Mouse (Mus musculus) forebrain, embryonic 16.5 days (tissue): ENCODE results near the gene Disc1. TPM values are rescaled to one million over a fixed set of nuclear protein-coding genes. Genes with fewer than 3 reads are reported as not detected.

Source experiments
- ATAC-seq: fragments of 200-750 bp; cut with Nextera tagmentation; 2 replicates; pipeline ENCODE4 v1.8.0; 2017; ENCODE audit warnings: mild to moderate bottlenecking, moderate library complexity
- H3K27ac ChIP-seq: fragments of 300-500 bp; sonication (generic); 2 replicates; pipeline ENCODE4 v1.5.1; 2014; ENCODE audit warnings: low read length, control low read depth
- H3K27me3 ChIP-seq: fragments of 300-500 bp; sonication (generic); replicated peaks from 2 replicates; pipeline ENCODE4 v1.6.1; 2014; ENCODE audit warnings: low read length; ENCODE audit not compliant: control insufficient read depth, insufficient read depth
- H3K36me3 ChIP-seq: fragments of 300-500 bp; sonication (generic); 2 replicates; pipeline ENCODE4 v1.6.1; 2014; ENCODE audit not compliant: control insufficient read depth, insufficient read depth
- H3K4me1 ChIP-seq: fragments of 300-500 bp; sonication (generic); replicated peaks from 2 replicates; pipeline ENCODE4 v1.6.1; 2014; ENCODE audit warnings: low read length; ENCODE audit not compliant: control insufficient read depth, insufficient read depth
- H3K4me2 ChIP-seq: fragments of 300-500 bp; sonication (generic); 2 replicates; pipeline ENCODE4 v1.6.1; 2014; ENCODE audit warnings: mild to moderate bottlenecking, low read length, control low read depth
- H3K4me3 ChIP-seq: fragments of 300-500 bp; sonication (generic); replicated peaks from 2 replicates; pipeline ENCODE4 v1.5.1; 2014; ENCODE audit warnings: mild to moderate bottlenecking, low read length, control low read depth
- H3K9ac ChIP-seq: fragments of 300-500 bp; sonication (generic); replicated peaks from 2 replicates; pipeline ENCODE4 v1.6.1; 2014; ENCODE audit warnings: low read depth, low read length, control low read depth
- H3K9me3 ChIP-seq: fragments of 300-500 bp; sonication (generic); 2 replicates; pipeline ENCODE4 v1.6.1; 2016; ENCODE audit warnings: low read length; ENCODE audit not compliant: control insufficient read depth
- WGBS: fragments of 180-500 bp; shearing (Covaris S2); extraction: QIAGEN DNeasy Blood & Tissue Kit; methylation state at CpG from one replicate; pipeline ENCODE4 v1.1.7; 2014; 5-methylcytosine and 5-hydroxymethylcytosine counted together
- polyA plus RNA-seq: library from polyadenylated mRNA; unstranded; fragments of >200 nt; fragmentation: Nextera tagmentation; extraction: Ambion mirVana; gene quantifications from 2 replicates; pipeline ENCODE4 v1.2.1, GENCODE M21; 2015

The Disc1 gene
- polyA plus RNA-seq, 1 experiment from 2014 or later, result 1.1 TPM

DNA sequence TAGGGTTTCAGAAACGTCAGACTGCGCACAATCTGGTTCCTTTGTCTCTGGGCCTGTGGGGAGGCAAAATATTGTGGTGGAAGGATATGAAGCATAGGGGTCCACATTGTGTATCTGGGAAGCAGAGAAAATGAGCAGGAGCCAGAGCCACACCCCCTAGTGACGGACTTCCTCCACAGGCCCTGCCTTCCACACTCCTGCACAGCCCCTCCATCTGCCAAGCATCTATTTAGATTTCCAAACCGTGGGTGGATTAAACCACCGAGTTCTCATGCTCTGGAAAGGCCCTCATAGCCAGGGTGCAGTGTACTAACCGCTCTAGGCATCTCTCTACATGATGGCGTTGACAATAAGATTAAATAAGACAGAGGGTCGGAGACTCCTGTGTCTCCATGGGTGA is 124.0 kb downstream of the Disc1 start:
- Histone ChIP-seq H3K4me2 (no peak overlapping the region), H3K4me3 (no peak overlapping the region), H3K27ac (no peak overlapping the region), H3K36me3 (no peaks in the 10 kb centered on the region), H3K9ac (no peak overlapping the region), H3K27me3 (no peaks in the 10 kb centered on the region), H3K9me3 (no peaks in the 10 kb centered on the region), H3K4me1 (no peaks in the 10 kb centered on the region; the same call in 1 of the 2 replicates)
- 82% methylated on average over 8 of the region's 8 CpGs for WGBS
- ATAC-seq, result no peak

- no peak overlapping the region for H3K9ac ChIP-seq
- WGBS, result 18% methylated on average over 17 of the region's 17 CpGs
- 0 out of 2 replicates have a peak, but pooled peaks cover 2% of the 10 kb centered on the region for H3K27me3 ChIP-seq
- no peak overlapping the region for H3K4me3 ChIP-seq
- H3K4me1 ChIP-seq, result peaks cover 15% of the 10 kb centered on the region
- peak overlapping the region; percentile 25; the same call in 1 of the 2 replicates for H3K27ac ChIP-seq
- peak overlapping the region; percentile 12; the same call in 1 of the 2 replicates for H3K4me2 ChIP-seq
- no peaks in the 10 kb centered on the region for H3K9me3 ChIP-seq
- H3K36me3 ChIP-seq, result no peaks in the 10 kb centered on the region
- peak; percentile 81 for ATAC-seq
Measured at GRCm38 (mm10) chr8:125183548-125184451, 129.8 kb downstream of the Disc1 start.

- H3K9me3 ChIP-seq, result no peaks in the 10 kb centered on the region
- 26% methylated on average over 9 of the region's 9 CpGs for WGBS
- 0 out of 2 replicates have a peak, but pooled peaks cover 2% of the 10 kb centered on the region for H3K27me3 ChIP-seq
- H3K4me1 ChIP-seq, result peaks cover 15% of the 10 kb centered on the region
- no peaks in the 10 kb centered on the region for H3K36me3 ChIP-seq
- no peak overlapping the region for H3K4me3 ChIP-seq
- peak overlapping the region; percentile 25; the same call in 1 of the 2 replicates for H3K27ac ChIP-seq
- peak; percentile 69 for ATAC-seq
- peak overlapping the region; percentile 12; the same call in 1 of the 2 replicates for H3K4me2 ChIP-seq
- no peak overlapping the region for H3K9ac ChIP-seq
Measured at GRCm38 (mm10) chr8:125184452-125184817, 130.4 kb downstream of the Disc1 start.

DNA sequence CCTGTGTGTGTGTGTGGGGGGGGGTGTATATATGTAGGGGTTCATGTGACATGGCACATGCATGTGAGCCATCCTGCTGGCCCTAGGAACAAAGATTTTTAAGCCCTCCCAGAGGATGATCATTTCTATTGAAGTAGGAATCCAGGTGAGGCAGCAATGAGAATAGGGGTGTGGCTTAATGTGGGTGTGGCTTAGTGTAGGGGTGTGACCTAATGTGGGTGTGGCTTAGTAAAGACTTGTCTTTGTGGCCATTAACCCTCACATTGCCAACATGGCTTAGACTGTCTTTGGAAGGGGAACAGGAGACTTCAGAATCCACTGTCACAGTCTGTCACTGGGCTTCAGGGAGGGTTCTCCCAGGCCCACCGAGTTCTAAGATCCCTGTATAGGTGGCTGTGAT is 130.9 kb downstream of the Disc1 start:
- 0 out of 2 replicates have a peak, but pooled peaks cover 2% of the 10 kb centered on the region for H3K27me3 ChIP-seq
- H3K27ac ChIP-seq, result no peak overlapping the region
- no peak overlapping the region for H3K4me2 ChIP-seq
- ATAC-seq, result peak; percentile 9; the same call in 1 of the 2 replicates
- no peak overlapping the region for H3K9ac ChIP-seq
- peaks cover 15% of the 10 kb centered on the region for H3K4me1 ChIP-seq
- 81% methylated on average over 1 of the region's 1 CpGs for WGBS
- H3K4me3 ChIP-seq, result no peak overlapping the region
- no peaks in the 10 kb centered on the region for H3K36me3 ChIP-seq
- H3K9me3 ChIP-seq, result no peaks in the 10 kb centered on the region

GRCm38 (mm10) chr8:125187044-125187443 is 133.0 kb downstream of the Disc1 start:
- no peak for ATAC-seq
- no peak overlapping the region for H3K9ac ChIP-seq
- WGBS, result 37% methylated on average over 10 of the region's 10 CpGs
- no peak overlapping the region for H3K27ac ChIP-seq
- H3K9me3 ChIP-seq, result no peaks in the 10 kb centered on the region
- H3K4me3 ChIP-seq, result 0 out of 2 replicates have a peak overlapping the region, but pooled peaks have one; percentile 5
- H3K36me3 ChIP-seq, result no peaks in the 10 kb centered on the region
- peak overlapping the region; percentile 28; the same call in 1 of the 2 replicates for H3K4me2 ChIP-seq
- H3K4me1 ChIP-seq, result peaks cover 15% of the 10 kb centered on the region
- H3K27me3 ChIP-seq, result 0 out of 2 replicates have a peak, but pooled peaks cover 2% of the 10 kb centered on the region

GRCm38 (mm10) chr8:125193701-125194100 is 139.7 kb downstream of the Disc1 start:
- 91% methylated on average over 5 of the region's 5 CpGs for WGBS
- no peaks in the 10 kb centered on the region for H3K36me3 ChIP-seq
- H3K4me2 ChIP-seq, result no peak overlapping the region
- H3K27ac ChIP-seq, result no peak overlapping the region
- no peak overlapping the region for H3K4me3 ChIP-seq
- ATAC-seq, result no peak
- no peaks in the 10 kb centered on the region for H3K9me3 ChIP-seq
- H3K27me3 ChIP-seq, result no peaks in the 10 kb centered on the region
- H3K4me1 ChIP-seq, result no peaks in the 10 kb centered on the region
- no peak overlapping the region for H3K9ac ChIP-seq

- Histone ChIP-seq H3K9ac (no peak overlapping the region), H3K4me2 (no peak overlapping the region), H3K9me3 (no peaks in the 10 kb centered on the region), H3K27ac (no peak overlapping the region), H3K4me1 (no peaks in the 10 kb centered on the region), H3K27me3 (no peaks in the 10 kb centered on the region), H3K4me3 (no peak overlapping the region), H3K36me3 (no peaks in the 10 kb centered on the region)
- no peak for ATAC-seq
- WGBS, result 68% methylated on average over 9 of the region's 9 CpGs
Measured at GRCm38 (mm10) chr8:125195121-125195520, 141.1 kb downstream of the Disc1 start.

GRCm38 (mm10) chr8:125196573-125197094 is 142.6 kb downstream of the Disc1 start:
- no peak for ATAC-seq
- H3K27me3 ChIP-seq, result no peaks in the 10 kb centered on the region
- WGBS, result 84% methylated on average over 14 of the region's 14 CpGs

GRCm38 (mm10) chr8:125197341-125198002 is 143.5 kb downstream of the Disc1 start:
- Histone ChIP-seq H3K4me1 (no peaks in the 10 kb centered on the region), H3K4me2 (no peak overlapping the region), H3K9me3 (no peaks in the 10 kb centered on the region), H3K27me3 (no peaks in the 10 kb centered on the region), H3K27ac (no peak overlapping the region), H3K4me3 (no peak overlapping the region), H3K9ac (no peak overlapping the region), H3K36me3 (no peaks in the 10 kb centered on the region)
- 79% methylated on average over 7 of the region's 7 CpGs for WGBS
- ATAC-seq, result no peak

More at GRCm38 (mm10) chr8:125196573-125197094, 142.6 kb downstream of the Disc1 start:
- no peak overlapping the region for H3K27ac ChIP-seq
- no peaks in the 10 kb centered on the region for H3K36me3 ChIP-seq
- H3K4me3 ChIP-seq, result no peak overlapping the region
- no peaks in the 10 kb centered on the region for H3K4me1 ChIP-seq
- H3K4me2 ChIP-seq, result no peak overlapping the region
- no peak overlapping the region for H3K9ac ChIP-seq
- H3K9me3 ChIP-seq, result no peaks in the 10 kb centered on the region
